Mouse (Mus musculus) midbrain, embryonic 16.5 days (tissue): ENCODE data around the gene Ms4a18. TPM values are rescaled to one million over a fixed set of nuclear protein-coding genes. Genes with fewer than 3 reads are reported as not detected.

Source experiments
- ATAC-seq: fragments of 200-750 bp; cut with Nextera tagmentation; 2 replicates; pipeline ENCODE4 v1.8.0; 2017; ENCODE audit warnings: moderate TSS enrichment
- H3K27ac ChIP-seq: fragments of 300-500 bp; sonication (generic); 2 replicates; pipeline ENCODE4 v1.5.1; 2014; ENCODE audit warnings: mild to moderate bottlenecking, low read length, mixed read lengths
- H3K27me3 ChIP-seq: fragments of 300-500 bp; sonication (generic); 2 replicates; pipeline ENCODE4 v1.6.1; 2014; ENCODE audit warnings: low read depth, low read length, mixed read lengths; ENCODE audit not compliant: control insufficient read depth, insufficient read depth
- H3K36me3 ChIP-seq: fragments of 300-500 bp; sonication (generic); 2 replicates; pipeline ENCODE4 v1.6.1; 2014; ENCODE audit warnings: mild to moderate bottlenecking, low read length, moderate library complexity, mixed read lengths; ENCODE audit not compliant: control insufficient read depth, insufficient read depth
- H3K4me1 ChIP-seq: fragments of 300-500 bp; sonication (generic); 2 replicates; pipeline ENCODE4 v1.6.1; 2014; ENCODE audit warnings: mild to moderate bottlenecking, low read length, mixed read lengths; ENCODE audit not compliant: control insufficient read depth, insufficient read depth
- H3K4me2 ChIP-seq: fragments of 300-500 bp; sonication (generic); 2 replicates; pipeline ENCODE4 v1.6.1; 2014; ENCODE audit warnings: mild to moderate bottlenecking, low read length, mixed read lengths
- H3K4me3 ChIP-seq: fragments of 300-500 bp; sonication (generic); 2 replicates; pipeline ENCODE4 v1.5.1; 2014; ENCODE audit warnings: low read depth, mild to moderate bottlenecking, low read length, moderate library complexity, mixed read lengths
- H3K9ac ChIP-seq: fragments of 300-500 bp; sonication (generic); 2 replicates; pipeline ENCODE4 v1.6.1; 2014; ENCODE audit warnings: low read depth, low read length, mixed read lengths
- H3K9me3 ChIP-seq: fragments of 300-500 bp; sonication (generic); replicated peaks from 2 replicates; pipeline ENCODE4 v1.6.1; 2014; ENCODE audit warnings: mild to moderate bottlenecking, low read length, mixed read lengths; ENCODE audit not compliant: control insufficient read depth, poor library complexity, severe bottlenecking
- WGBS: fragments of 180-500 bp; shearing (Covaris S2); extraction: QIAGEN DNeasy Blood & Tissue Kit; methylation state at CpG from one replicate; pipeline ENCODE4 v1.1.7; 2014; 5-methylcytosine and 5-hydroxymethylcytosine counted together
- polyA plus RNA-seq: library from polyadenylated mRNA; unstranded; fragments of >200 nt; fragmentation: Nextera tagmentation; extraction: Ambion mirVana; gene quantifications from 2 replicates; pipeline ENCODE4 v1.2.1, GENCODE M21; 2015

Gene Ms4a18
- polyA plus RNA-seq, 1 experiment from 2014 or later: not detected

GRCm38 (mm10) chr19:10959085-10959977, 58.5 kb downstream of the Ms4a18 start:
- Histone ChIP-seq H3K36me3 (no peaks in the 10 kb centered on the region), H3K4me1 (no peaks in the 10 kb centered on the region), H3K27me3 (no peaks in the 10 kb centered on the region), H3K4me3 (no peak overlapping the region), H3K4me2 (0 out of 2 replicates have a peak overlapping the region, but pooled peaks have one; percentile 23), H3K9me3 (no peaks in the 10 kb centered on the region), H3K27ac (no peak overlapping the region), H3K9ac (0 out of 2 replicates have a peak overlapping the region, but pooled peaks have one; percentile 4)
- WGBS: 30% methylated on average over 11 of the region's 11 CpGs
- peak; percentile 83 for ATAC-seq

GRCm38 (mm10) chr19:10952021-10952939, 65.6 kb downstream of the Ms4a18 start:
- peak; percentile 29; the same call in 1 of the 2 replicates for ATAC-seq
- Histone ChIP-seq H3K9ac (no peak overlapping the region; the same call in 1 of the 2 replicates), H3K27me3 (no peaks in the 10 kb centered on the region), H3K4me2 (no peak overlapping the region), H3K27ac (peak overlapping the region; percentile 64), H3K9me3 (no peaks in the 10 kb centered on the region), H3K4me1 (peaks cover 18% of the 10 kb centered on the region), H3K36me3 (no peaks in the 10 kb centered on the region), H3K4me3 (no peak overlapping the region)
- WGBS: 52% methylated on average over 11 of the region's 11 CpGs

DNA sequence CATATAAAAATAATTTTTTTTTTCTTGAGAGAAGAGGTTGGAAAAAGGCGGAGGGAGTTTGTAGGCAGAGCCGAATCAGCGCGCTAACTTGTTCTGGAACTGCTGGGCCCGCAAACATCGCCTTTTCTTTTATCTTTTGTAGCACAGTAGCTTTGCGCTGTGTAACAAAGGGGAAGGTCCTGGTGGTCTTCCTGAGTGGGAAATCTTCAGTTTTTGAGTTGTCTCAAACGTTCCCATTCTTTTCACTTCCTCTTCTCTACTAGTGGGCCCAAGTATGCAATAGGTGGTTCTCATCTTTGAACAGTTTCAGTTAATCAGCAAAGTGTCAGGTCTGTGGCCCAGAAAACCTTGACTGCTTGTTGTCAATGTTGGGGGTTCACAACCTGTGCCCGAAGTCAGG, 68.3 kb downstream of the Ms4a18 start:
- WGBS: 29% methylated on average over 9 of the region's 9 CpGs
- Histone ChIP-seq H3K9me3 (no peaks in the 10 kb centered on the region), H3K4me2 (peak overlapping the region; percentile 100), H3K4me3 (peak overlapping the region; percentile 69), H3K36me3 (peaks cover 7% of the 10 kb centered on the region), H3K27ac (peak overlapping the region; percentile 50; the same call in 1 of the 2 replicates), H3K27me3 (no peaks in the 10 kb centered on the region), H3K9ac (0 out of 2 replicates have a peak overlapping the region, but pooled peaks have one; percentile 57), H3K4me1 (peaks cover 28% of the 10 kb centered on the region)
- ATAC-seq: peak; percentile 37

GRCm38 (mm10) chr19:10949112-10949511, 68.7 kb downstream of the Ms4a18 start, which contains the start of gene Ccdc86:
Gene Ccdc86 (minus strand): TSS chr19:10949266.
- no peaks in the 10 kb centered on the region for H3K27me3 ChIP-seq
- H3K27ac ChIP-seq: peak within 1 kb of the TSS; percentile 50; the same call in 1 of the 2 replicates
- WGBS: under 1% methylated on average over 30 of the region's 30 CpGs
- H3K9me3 ChIP-seq: no peaks in the 10 kb centered on the region
- H3K4me3 ChIP-seq: peak within 1 kb of the TSS; percentile 69
- ATAC-seq: peak; percentile 98
- H3K36me3 ChIP-seq: peaks cover 10% of the 10 kb centered on the region
- H3K9ac ChIP-seq: peak within 1 kb of the TSS; percentile 85
- peaks cover 28% of the 10 kb centered on the region for H3K4me1 ChIP-seq
- peak within 1 kb of the TSS; percentile 100 for H3K4me2 ChIP-seq

DNA sequence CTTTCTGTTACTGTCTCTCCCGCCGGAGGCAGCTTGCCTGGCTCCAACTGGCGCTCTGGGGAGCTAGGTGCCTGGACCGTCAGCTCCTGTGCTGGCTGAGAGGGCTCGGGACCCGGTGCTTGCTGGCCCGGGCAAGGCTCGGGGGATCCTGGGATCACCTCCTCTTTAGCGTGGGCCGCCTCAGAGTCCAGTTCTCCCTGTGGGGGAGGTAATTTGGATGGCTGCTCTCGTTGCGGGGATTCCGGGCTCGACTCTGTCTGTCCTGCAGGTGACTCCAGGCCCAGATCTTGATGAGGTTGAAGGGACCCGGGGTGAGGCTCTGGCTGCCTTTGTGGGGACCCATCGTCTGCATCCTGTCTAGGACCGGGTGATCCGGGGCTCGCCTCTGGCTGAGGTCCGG, 69.4 kb downstream of the Ms4a18 start:
- peak overlapping the region; percentile 69 for H3K4me3 ChIP-seq
- no peaks in the 10 kb centered on the region for H3K9me3 ChIP-seq
- H3K4me2 ChIP-seq: peak overlapping the region; percentile 100
- H3K27ac ChIP-seq: no peak overlapping the region
- ATAC-seq: no peak; the same call in 1 of the 2 replicates
- peaks cover 16% of the 10 kb centered on the region for H3K36me3 ChIP-seq
- H3K27me3 ChIP-seq: no peaks in the 10 kb centered on the region
- WGBS: under 1% methylated on average over 20 of the region's 20 CpGs
- H3K9ac ChIP-seq: peak overlapping the region; percentile 85
- H3K4me1 ChIP-seq: peaks cover 28% of the 10 kb centered on the region

- no peak for ATAC-seq
- Histone ChIP-seq H3K27ac (no peak overlapping the region), H3K4me2 (peak overlapping the region; percentile 100), H3K4me3 (peak overlapping the region; percentile 69), H3K27me3 (no peaks in the 10 kb centered on the region), H3K9me3 (no peaks in the 10 kb centered on the region), H3K9ac (peak overlapping the region; percentile 85), H3K4me1 (peaks cover 28% of the 10 kb centered on the region), H3K36me3 (peaks cover 25% of the 10 kb centered on the region)
- 83% methylated on average over 5 of the region's 5 CpGs for WGBS
Measured at GRCm38 (mm10) chr19:10947219-10947618, 70.6 kb downstream of the Ms4a18 start.

Other genes starting within 250 kb of the Ms4a18 start
- gene Cd6, start 188.0 kb downstream of the Ms4a18 start, polyA plus RNA-seq: 0.06 TPM in 1 of 2 replicates, not detected in the other
- gene Slc15a3, start 178.3 kb downstream of the Ms4a18 start, polyA plus RNA-seq: 0.27 and 0.30 TPM in 2 replicates
- gene Tmem132a, start 148.1 kb downstream of the Ms4a18 start, polyA plus RNA-seq: 242 and 267 TPM in 2 replicates
- 47.0 TPM in 2 replicates for gene Tmem109, start 136.0 kb downstream of the Ms4a18 start, polyA plus RNA-seq
- 38.9 and 40.1 TPM in 2 replicates for gene Prpf19, start 122.8 kb downstream of the Ms4a18 start, polyA plus RNA-seq
- 0.58 and 0.89 TPM in 2 replicates for gene Zp1, start 97.4 kb downstream of the Ms4a18 start, polyA plus RNA-seq
- gene Ptgdr2, start 80.9 kb downstream of the Ms4a18 start, polyA plus RNA-seq: 0.09 and 0.14 TPM in 2 replicates
- gene Ccdc86, start 68.8 kb downstream of the Ms4a18 start, polyA plus RNA-seq: 12.8 and 13.5 TPM in 2 replicates
- not detected in 2 replicates for gene Ms4a10, start 43.4 kb downstream of the Ms4a18 start, polyA plus RNA-seq
- not detected in 2 replicates for gene Ms4a15, start 24.8 kb downstream of the Ms4a18 start, polyA plus RNA-seq
- not detected in 2 replicates for gene Ms4a8a, start 63.1 kb upstream of the Ms4a18 start, polyA plus RNA-seq
- not detected in 2 replicates for gene 1700017D01Rik, start 112.8 kb upstream of the Ms4a18 start, polyA plus RNA-seq
- not detected in 2 replicates for gene 1700025F22Rik, start 147.3 kb upstream of the Ms4a18 start, polyA plus RNA-seq
- gene Ms4a13, start 178.7 kb upstream of the Ms4a18 start, polyA plus RNA-seq: not detected in 2 replicates
- gene Ms4a12, start 214.4 kb upstream of the Ms4a18 start, polyA plus RNA-seq: not detected in 2 replicates
- not detected in 2 replicates for gene Ms4a1, start 248.2 kb upstream of the Ms4a18 start, polyA plus RNA-seq